Mouse (Mus musculus) mouse trophoblast stem cell (cell line): Measurements from ENCODE around the gene Kcnip4.

ENCODE experiments used
- in situ Hi-C, 2 experiments: fragments of 300-500 bp; cut with MseI, MboI; formaldehyde crosslinking; loops; 2 replicates in 1 of 2; 3 replicates in 1 of 2; pipeline ENCODE4 v1.15.1; 2025

Gene Kcnip4

DNA sequence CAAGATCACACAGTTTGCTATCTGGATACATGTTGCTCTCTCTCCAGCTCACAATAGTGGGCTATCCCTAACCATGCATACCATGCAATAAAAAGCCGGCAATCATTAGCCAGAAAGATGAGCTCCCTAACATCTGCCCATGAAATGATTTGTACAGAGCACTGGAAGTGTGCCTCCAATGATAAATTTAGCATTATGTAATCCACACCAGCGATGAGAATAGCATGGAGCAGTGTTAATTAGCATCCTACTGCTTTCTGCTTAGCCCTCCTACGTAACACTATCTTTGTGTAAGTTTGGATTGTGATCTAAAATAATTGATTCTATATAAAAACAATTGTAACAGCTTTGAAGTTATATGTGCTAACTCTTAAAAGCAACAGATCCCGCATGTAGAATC is 268.7 kb downstream of the Kcnip4 start:
- in situ Hi-C loops = no loop called here

DNA sequence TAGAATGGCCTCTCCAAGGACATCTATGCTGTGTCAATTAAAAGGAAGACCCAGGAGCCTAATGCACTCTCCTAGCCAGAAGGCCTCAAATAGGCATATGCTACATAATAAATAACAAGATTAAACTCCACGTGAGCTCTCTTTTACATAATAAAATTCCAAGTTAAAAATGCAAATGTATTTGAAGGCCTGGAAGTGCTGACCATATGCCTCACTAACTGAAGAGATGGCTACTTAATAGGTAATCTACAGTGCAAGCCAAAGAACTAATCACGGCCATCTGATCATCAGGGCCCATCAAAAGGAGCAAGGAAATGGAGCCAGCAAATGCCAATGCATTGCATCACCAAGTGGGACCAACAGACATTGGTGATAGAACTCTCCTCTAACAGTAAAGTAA is 277.6 kb downstream of the Kcnip4 start:
- in situ Hi-C loops = no loop called here

DNA sequence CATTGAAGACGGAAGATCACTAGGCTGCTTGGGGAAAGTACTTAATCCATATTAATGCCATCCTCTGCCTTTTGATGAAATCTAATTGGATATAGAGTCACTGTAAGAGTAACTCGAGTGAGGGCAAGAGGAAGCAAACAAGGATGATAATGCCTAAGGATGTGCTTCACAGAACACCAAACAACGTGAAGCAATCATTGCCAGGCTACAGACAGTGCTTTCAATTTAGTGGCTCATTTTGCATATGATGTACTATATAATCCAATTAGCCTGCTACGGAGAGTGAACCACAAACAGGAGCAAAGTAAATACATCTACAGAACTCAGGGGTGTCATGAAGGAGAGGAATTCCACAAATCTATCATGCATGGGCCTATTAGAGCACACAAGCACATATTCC is 280.3 kb downstream of the Kcnip4 start:
- in situ Hi-C loops = no loop called here

DNA sequence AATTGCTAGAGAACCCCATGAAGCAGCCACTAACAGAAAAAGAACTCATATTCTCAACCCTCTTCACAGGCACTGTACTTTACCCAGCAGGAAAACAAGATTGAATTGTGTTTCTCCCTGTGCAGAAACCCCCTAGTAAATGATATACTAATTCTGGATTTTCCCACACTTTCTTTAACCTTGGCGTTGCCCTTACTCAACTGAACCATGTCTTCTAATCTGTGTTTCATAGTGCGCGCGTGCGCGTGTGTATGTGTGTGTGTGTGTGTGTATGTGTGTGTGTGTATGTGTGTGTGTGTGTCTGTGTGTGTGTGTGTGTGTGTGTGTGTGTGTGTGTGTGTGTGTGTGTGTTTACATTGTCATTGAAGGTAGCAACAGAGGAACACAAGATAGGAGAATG is 283.0 kb downstream of the Kcnip4 start:
- in situ Hi-C loops = no loop called here

DNA sequence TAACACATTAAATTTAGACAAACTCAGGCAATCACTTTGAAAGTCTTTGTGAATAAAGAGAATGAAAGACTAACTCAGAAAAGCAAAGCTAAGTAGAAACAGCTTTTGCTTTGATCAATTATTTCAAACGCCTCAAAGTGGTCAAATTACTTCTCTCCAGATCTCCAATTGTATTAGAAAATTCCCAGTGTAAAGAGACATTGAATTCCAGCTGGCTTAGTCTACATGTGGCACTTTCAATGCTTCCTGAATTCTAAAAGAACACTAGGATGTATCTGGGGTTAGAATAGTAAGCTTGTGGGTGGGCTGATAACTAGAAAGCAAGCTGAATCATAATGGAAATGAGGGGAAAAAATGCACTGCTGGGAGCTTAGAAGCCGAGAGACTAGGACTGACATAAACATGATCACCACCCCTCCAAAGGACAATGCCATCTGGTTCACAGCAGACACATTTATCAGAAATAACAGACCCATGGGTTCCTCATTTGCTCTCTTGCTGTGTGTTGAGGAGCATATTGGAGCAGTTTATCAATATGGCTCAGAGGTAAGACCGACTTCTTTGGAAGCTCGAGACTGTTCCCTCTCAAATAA is 323.4 kb downstream of the Kcnip4 start:
- in situ Hi-C loops = no loop called here

DNA sequence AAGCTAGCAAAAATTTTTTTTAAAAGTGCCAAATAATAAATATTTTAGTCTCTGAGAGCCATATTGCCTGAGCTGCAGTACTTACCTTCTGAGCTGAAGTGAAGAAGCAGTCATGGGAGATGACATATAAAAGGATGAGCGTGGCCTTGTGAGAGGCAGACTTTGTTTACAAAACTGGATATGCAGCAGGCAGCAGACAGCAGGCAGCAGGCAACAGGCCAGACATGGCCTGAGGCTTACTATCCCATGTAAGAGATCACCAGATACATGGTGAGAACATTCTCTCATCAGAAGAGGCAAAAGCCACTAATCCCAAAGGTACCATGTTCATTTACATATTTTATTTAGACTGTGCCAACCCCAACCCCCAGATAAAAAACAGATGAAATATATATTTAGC is 336.5 kb downstream of the Kcnip4 start:
- in situ Hi-C loops = no loop called here

DNA sequence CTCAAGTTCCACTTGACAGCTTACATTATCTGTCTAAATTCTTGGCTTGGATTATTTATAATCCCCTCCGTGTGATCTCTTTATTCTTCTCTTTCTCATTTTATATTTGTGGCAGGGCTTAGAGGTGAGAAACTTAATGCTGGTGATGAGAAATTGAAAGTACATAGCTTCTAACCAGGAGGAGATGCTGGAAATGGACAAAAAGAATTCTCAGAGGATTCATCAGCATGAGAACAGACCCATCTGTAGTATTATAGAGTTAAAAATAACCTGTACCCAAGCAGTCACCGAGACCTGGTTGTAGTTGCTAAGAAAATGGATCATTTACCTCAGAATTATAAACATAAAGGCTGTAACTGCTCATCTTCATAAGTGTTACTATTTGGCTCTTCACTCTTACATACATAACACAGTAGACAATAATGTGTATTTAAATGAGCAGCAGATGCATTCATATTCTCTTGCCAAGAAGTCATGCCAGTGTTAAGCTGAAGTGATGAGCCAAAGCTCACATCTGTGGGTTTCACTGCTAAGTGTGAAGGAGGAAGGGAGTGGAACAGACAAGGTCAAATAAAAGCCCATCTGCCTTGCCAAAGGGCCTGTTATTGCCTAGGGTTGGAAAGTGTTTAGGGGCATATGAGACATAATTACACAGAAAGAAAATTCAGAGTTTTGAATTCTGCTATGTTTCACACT is 374.4 kb downstream of the Kcnip4 start:
- in situ Hi-C loops = no loop called here

DNA sequence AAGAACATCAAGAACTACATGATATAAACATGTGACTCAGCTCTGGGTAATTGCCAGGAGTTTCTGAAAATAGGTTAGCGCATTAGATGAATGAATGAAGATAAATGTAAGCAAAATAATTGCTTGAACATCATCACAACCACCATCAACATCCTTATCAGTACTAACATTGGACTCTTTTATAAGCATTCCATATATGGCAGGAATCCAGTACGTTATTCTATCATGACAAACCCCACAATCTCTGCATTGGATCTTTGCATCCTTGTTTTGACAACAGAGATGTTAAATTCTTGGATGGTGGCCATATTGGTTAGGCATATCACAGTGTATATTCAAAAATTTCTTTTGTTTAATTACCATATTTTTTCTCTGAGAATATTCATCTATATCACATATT is 375.0 kb downstream of the Kcnip4 start:
- in situ Hi-C loops = no loop called here

DNA sequence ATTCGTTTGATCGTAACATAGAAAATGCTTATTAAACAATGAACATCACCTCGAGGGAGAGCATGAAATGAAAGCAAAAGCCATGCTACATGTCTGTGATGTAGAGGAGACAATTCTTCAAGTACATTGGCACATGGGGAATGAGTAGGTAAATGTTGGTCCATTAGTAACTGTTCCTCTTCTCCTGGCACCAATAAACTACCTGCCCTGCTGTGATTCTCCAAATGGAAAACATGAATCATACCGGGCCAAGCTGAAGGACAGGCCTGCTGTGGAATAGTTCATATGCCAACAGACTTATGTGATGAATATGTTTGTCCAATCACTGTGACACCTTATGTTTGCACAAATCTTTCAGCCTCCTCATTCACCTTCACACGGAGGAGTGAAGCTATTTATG is 429.3 kb downstream of the Kcnip4 start:
- in situ Hi-C loops = no loop called here

DNA sequence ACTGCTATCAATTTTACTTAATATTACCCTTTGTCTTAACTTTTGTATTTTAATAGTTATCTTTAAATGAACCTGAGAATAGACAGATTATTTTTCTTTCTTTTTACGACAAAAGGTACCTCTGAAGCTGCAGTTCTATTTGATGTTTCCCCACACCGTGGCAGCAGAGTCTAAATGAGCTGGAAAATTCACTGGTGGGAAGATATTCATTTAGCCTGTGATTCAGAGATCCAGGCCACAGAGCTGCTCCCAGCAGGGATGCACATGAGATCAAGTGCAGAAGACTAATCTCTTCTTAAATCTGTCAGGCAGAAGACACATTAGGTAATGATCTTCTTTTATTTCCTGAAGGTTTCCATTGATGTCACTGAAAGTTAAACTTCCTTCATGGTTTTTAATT is 429.8 kb downstream of the Kcnip4 start:
- in situ Hi-C loops = loop anchor here in 1 of 2 experiments (5.0 kb wide), 1 partner anchor 257 kb away; no protein-coding TSS in a partner anchor

DNA sequence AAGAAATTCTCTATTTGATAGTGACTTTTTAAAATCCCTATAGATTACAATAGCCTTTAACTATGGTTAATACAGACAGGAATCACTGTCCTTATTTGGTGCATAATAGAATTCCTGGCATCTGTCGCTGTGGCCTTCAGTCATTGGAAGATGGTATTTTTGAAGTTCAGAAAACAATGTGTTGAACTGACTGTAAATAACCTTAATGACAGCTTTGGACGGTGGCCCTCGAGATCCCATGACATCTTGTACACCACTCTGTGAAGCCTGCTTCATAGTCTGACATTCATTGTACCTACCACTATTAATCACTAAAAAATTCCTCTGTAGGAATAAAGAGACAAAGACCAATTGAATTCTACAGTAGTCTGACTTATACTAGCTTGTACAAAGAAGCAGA is 430.4 kb downstream of the Kcnip4 start:
- in situ Hi-C loops = loop anchor here in 1 of 2 experiments (5.0 kb wide), 1 partner anchor 258 kb away; no protein-coding TSS in a partner anchor

DNA sequence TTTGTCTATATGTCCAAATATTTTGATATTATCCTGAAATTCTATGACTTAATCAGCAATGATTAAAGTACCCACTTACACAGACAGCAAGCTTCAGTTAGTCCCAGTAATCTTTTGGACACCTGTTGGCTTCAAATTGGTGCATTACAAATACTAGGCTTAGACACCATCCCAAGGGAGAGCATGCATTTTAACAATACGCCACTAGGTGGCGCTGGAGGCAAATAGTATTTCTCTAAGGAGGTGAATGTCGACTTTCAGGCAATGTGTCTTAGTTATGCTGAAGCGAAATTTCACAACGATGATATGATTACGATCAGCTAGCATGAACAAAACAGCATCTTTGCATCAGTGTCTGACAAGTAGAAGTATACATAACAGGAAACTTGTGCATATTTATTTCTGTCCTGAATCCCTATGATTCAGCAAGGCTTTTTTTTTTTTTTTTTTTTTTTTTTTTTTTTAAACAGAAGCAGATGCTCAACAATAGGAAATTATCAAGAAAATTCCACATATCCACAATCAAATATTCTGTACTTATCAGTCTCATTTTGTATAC is 434.5 kb downstream of the Kcnip4 start:
- in situ Hi-C loops = loop anchor here in 1 of 2 experiments (5.0 kb wide), 1 partner anchor 262 kb away; no protein-coding TSS in a partner anchor

DNA sequence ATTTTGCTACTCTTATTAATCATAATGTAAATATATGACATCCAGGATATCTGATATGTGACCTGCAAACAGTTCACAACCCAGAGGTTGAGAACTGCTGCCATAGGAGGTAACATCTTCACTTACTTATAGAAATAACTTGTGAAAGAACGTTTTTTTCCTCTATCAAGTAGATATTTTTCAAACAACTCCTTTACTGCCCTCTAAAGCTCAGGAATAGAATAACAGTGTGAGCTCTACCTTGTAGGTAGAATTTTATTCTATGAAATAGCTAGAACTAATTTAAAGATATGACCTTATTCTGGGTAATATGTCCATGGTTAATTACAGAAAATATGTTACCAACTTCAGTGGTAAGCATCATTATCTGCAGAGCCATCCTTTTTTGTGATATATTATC is 459.1 kb downstream of the Kcnip4 start:
- in situ Hi-C loops = no loop called here

DNA sequence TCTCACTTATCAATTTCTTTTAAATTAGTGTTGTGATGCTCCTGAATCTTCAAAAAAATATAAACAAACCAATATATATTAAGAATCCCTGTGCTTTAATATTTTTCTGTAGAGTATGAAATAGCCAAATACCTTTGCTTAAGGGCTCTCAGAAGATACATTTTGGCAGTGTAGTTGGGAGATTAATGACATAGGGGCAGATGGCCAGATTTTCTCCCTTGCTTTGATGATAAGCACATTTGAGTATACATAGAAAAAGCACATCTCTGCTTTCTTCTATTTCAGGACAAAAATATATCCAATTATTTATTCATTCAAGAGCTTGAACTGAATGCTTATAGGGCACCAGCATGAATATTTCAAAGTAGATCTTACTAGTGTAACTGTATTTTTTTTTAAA is 465.8 kb downstream of the Kcnip4 start:
- in situ Hi-C loops = no loop called here

DNA sequence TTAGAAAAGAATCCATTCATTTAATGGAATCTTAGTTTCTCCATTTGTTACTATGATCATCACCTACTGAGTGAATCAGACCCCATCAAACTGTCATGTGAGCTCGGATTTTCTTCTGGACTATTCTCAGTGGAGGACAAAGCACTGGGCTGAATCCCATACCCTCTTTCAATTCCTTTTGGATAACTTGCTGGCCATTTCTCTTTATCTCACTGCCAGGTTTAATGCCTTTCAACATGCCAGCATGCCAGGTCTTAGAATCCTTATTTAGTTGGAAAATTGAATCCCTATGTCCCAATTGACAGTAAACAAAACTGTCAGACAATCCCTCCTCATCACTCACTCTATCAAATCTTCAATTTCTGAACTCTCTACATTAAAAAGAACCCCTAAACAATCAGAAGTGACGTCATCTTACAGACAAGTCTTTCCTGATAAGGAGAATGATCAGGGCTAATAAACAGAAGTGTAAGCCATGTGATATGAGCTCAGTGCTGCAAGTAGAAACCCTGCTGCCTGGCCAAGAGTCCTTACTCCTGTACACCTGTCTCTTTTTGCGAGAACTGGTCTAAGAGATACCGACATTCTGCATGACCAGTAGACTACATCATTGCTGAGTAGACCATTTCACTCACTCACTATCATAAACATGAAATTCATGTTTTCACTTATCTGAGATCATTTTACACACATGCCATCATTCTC is 466.9 kb downstream of the Kcnip4 start:
- in situ Hi-C loops = no loop called here

DNA sequence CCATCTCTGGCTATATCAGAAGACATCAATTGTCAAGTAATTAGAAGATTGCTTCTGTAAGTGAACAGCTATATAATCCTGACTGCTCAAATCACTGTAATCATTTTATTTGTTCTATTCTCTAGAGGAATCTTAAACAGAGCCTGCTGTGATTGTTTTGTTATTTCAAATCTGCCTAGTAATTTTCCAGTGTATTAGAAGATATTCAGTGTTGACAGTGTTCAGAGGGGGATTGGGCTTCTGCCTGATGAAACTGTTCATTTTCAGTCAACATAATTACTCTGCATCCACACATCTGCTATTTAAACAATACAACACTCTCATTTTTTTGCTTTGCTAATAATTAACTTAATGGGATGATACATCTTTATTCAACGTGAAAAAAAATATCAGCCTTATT is 476.7 kb downstream of the Kcnip4 start:
- in situ Hi-C loops = no loop called here

DNA sequence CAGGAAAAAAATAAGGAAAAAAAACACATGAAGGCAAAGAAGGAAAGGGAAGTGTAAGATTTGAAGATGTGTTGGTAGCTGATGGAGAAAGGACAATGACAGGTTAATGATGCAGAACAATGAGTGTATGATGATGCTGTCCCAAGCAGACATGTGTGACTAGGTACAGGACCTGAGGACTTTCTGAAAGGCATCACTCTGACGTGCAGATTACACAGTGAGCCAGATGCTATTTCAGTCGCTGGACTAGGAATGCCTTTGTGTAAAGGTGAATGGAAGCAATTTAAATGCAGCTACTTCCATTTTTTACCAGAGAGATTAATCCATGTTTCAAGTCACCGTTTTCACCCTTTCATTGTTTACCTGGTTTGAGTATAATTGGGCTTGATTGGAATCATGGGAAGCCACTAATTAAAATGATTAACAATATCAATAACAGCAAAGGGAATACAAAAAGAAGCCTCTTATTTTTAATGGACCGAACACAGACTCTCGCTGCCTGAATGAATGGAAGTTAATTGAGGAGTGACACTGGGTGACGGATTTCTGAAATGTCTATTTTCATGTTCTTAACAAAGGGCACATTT is 483.4 kb downstream of the Kcnip4 start:
- in situ Hi-C loops = no loop called here

DNA sequence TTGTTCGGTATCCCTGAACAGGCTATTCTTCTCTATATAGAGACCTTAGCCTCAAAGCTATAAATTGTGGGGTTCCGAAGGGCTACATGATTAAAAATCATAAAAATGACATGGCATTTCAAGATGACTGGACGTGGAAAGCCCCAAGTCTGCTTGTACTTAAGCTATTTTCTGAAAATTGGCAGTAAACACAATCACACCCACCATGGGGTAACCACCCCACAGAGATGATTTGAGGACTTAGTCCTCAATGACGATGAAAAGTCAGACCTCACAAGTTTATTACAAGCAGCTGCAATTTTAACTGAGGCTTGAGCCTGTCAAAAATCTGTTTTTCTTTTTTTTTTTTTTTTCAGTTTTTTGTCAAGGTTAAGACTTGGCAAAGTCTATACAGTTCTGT is 527.3 kb downstream of the Kcnip4 start:
- in situ Hi-C loops = no loop called here

DNA sequence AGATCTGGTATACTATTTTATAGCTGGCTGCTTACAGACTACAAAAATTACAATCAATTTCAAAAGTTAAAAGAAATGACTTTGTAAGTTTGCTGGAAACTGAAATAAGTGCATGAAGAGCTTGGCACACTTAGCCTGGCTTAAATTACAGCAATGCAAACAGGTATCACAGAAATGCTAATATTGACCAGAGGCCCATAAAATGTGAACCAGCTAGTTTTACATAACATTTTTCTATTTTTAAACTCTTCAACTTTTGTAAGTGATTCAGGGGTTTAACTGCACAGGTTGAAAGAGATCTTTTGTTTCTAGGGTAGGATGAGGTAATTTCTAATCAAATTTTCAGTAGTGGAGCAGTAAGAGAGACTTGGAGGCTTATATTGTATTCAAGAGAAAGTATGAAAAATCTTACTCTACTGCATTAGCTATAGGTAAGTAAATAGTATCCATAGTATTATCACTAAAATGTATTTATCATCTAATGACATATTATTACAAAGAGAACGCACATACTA is 535.5 kb downstream of the Kcnip4 start:
- in situ Hi-C loops = no loop called here

DNA sequence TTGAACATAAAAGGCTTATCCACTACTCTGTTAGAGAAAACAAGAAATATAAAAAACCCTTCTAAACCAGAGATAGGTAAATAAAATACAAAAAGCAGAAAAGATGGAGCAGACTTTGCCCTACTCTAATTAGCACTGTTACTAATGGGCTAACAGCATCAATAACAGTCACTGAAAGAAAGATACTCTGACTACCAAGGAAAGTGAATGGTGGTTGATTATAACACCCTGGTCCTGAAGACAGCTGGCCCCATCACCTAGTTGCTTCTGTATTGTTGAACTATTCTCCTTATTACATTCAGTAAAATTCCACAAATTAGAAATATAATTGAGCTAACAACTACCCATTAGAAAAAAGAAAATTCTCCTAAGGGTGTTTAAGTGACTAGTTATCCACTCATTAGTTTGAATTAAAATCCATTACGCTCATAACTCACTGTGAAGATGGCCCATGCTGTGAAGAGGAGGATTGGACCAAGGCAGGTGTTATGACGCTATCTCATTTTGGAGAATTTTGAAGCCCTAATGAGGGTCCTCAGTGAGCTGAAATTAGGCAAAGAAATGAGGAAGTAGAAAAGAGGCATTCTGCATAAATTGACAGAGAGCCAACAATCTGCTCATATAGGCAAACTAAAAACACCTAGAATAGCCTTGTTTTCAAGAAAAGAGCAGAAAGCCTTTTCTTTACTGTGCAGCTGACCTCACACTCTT is 582.2 kb downstream of the Kcnip4 start:
- in situ Hi-C loops = no loop called here

DNA sequence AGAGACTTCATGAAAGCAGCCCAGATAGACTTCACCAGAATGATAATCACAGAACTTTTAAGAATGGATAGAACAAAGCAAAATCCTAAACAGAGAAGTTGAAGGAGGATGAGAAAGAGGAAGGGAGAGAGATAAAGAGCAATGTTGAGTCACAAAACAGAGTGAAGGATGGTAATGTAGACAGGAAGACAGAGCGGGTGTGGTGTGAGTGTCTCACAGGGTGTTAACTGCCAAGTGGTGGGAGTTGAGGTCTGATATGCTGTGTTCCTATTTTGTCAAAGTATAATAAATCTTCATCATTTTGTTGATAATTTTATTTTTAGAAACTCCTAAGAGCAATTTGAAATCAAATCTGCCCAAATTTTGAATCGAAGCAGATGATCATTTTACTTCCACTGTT is 592.8 kb downstream of the Kcnip4 start:
- in situ Hi-C loops = no loop called here
